Mouse (Mus musculus): ENCODE results near the gene Hmx1. TPM values are rescaled to one million over a fixed set of nuclear protein-coding genes. Genes with fewer than 3 reads are reported as not detected.

Hmx1 gene
- total and polyA plus RNA-seq, 2 experiments from 2014 or later = not detected

GRCm38 (mm10) chr5:35447656-35448443 is 58.9 kb downstream of the Hmx1 start:
- no peaks in the 10 kb centered on the region for H3K9me3 ChIP-seq (replicated peaks; ENCODE audit: control insufficient read depth, low read length)
- WGBS = 17% methylated on average over 27 of the region's 27 CpGs
- H3K4me3 ChIP-seq (ENCODE audit: low read depth, low read length) = no peak overlapping the region
- H3K27me3 ChIP-seq (ENCODE audit: control insufficient read depth, insufficient read depth, low read length) = 0 out of 2 replicates have a peak, but pooled peaks cover 19% of the 10 kb centered on the region
- H3K4me2 ChIP-seq (ENCODE audit: low read depth, low read length) = no peak overlapping the region
- no peak overlapping the region for H3K27ac ChIP-seq (ENCODE audit: low read depth)
- H3K4me1 ChIP-seq (ENCODE audit: control insufficient read depth, insufficient read depth) = no peaks in the 10 kb centered on the region
- ATAC-seq (ENCODE audit: insufficient read depth, low read depth) (no peak; the same call in 1 of the 2 replicates), DNase-seq (ENCODE audit: low spot score) (peak; percentile 12)
- TF ChIP-seq EP300 (IDR thresholded peaks at IDR 0.05; ENCODE audit: low read depth) (no peak), CTCF (IDR thresholded peaks at IDR 0.05; ENCODE audit: low read depth) (no peak)
- H3K9ac ChIP-seq (replicated peaks; ENCODE audit: low read depth, low read length) = no peak overlapping the region
- no peaks in the 10 kb centered on the region for H3K36me3 ChIP-seq (replicated peaks; ENCODE audit: control insufficient read depth, insufficient read depth, low read length)

Other genes starting within 250 kb of the Hmx1 start
- gene Adra2c, start 110.8 kb upstream of the Hmx1 start, total RNA-seq (2014; rRNA removed; ENCODE audit: low replicate concordance) = 0.76 TPM in 1 of 2 replicates, not detected in the other
- gene Adra2c, start 110.8 kb upstream of the Hmx1 start, polyA plus RNA-seq (2015; fragmentation: Nextera tagmentation; extraction: Ambion mirVana) = not detected in 2 replicates
- gene Cpz, start 136.6 kb downstream of the Hmx1 start, total RNA-seq (2014; rRNA removed; ENCODE audit: low replicate concordance) = 6.8 and 39.5 TPM in 2 replicates
- 3.6 and 3.8 TPM in 2 replicates for gene Cpz, start 136.6 kb downstream of the Hmx1 start, polyA plus RNA-seq (2015; fragmentation: Nextera tagmentation; extraction: Ambion mirVana)
- gene Trmt44, start 186.0 kb downstream of the Hmx1 start, total RNA-seq (2014; rRNA removed; ENCODE audit: low replicate concordance) = 7.3 and 8.1 TPM in 2 replicates
- gene Trmt44, start 186.0 kb downstream of the Hmx1 start, polyA plus RNA-seq (2015; fragmentation: Nextera tagmentation; extraction: Ambion mirVana) = 2.4 and 2.6 TPM in 2 replicates
- 26.8 and 31.2 TPM in 2 replicates for gene Acox3, start 193.9 kb downstream of the Hmx1 start, total RNA-seq (2014; rRNA removed; ENCODE audit: low replicate concordance)
- 11.9 and 13.4 TPM in 2 replicates for gene Acox3, start 193.9 kb downstream of the Hmx1 start, polyA plus RNA-seq (2015; fragmentation: Nextera tagmentation; extraction: Ambion mirVana)

All from heart, postnatal 0 days (tissue).